27 mouse cellular contexts compared by ENCODE assay signal in genomic region chr12:99622238-99622637, GRCm38 (mm10).
"Had no signal": no experiment of that assay in that cellular context is flagged by ENCODE, and none has a peak within 500 bp of the region (broad histone marks: within the 10 kb centered on the region; RNA-seq: fewer than 3 reads in every experiment).

No protein-coding gene starts in this region.

- H3K4me1 ChIP-seq: embryonic facial prominence, embryonic 12.5 days; embryonic facial prominence, embryonic 13.5 days; embryonic facial prominence, embryonic 15.5 days had no signal

- H3K27me3 ChIP-seq: embryonic facial prominence, embryonic 12.5 days; embryonic facial prominence, embryonic 15.5 days; forebrain, embryonic 13.5 days; forebrain, embryonic 15.5 days had no signal

- H3K36me3 ChIP-seq: embryonic facial prominence, embryonic 10.5 days; embryonic facial prominence, embryonic 12.5 days; embryonic facial prominence, embryonic 13.5 days; embryonic facial prominence, embryonic 15.5 days; forebrain, embryonic 10.5 days; forebrain, embryonic 12.5 days; forebrain, embryonic 15.5 days had no signal

- H3K4me2 ChIP-seq: embryonic facial prominence, embryonic 12.5 days; embryonic facial prominence, embryonic 13.5 days; embryonic facial prominence, embryonic 15.5 days; forebrain, embryonic 12.5 days; forebrain, embryonic 13.5 days; forebrain, embryonic 15.5 days had no signal

- H3K9ac ChIP-seq: embryonic facial prominence, embryonic 12.5 days; embryonic facial prominence, embryonic 13.5 days; embryonic facial prominence, embryonic 15.5 days; forebrain, embryonic 12.5 days; forebrain, embryonic 13.5 days; forebrain, embryonic 15.5 days; forebrain, postnatal 0 days had no signal

- DNase-seq: cerebellum, adult 8-10 months; cerebellum, adult 9-10 months; cerebellum, adult 9-11 months; cerebellum, postnatal 10 days; cerebellum, postnatal 14 days; cerebellum, postnatal 25 days; cerebellum, postnatal 36 days; embryo, embryonic 11 days; forebrain, postnatal 0 days; gastrocnemius, adult 2 months; gastrocnemius, postnatal 10 days; gastrocnemius, postnatal 14 days; gastrocnemius, postnatal 25 days; gastrocnemius, postnatal 36 days; heart, adult 18-20 months; heart, adult 2 months had no signal

- H3K4me3 ChIP-seq: embryonic facial prominence, embryonic 10.5 days; embryonic facial prominence, embryonic 12.5 days; embryonic facial prominence, embryonic 13.5 days; embryonic facial prominence, embryonic 15.5 days; erythroblast, embryonic 14.5 days; forebrain, embryonic 10.5 days; forebrain, embryonic 12.5 days; forebrain, embryonic 13.5 days; forebrain, embryonic 15.5 days; gastrocnemius, adult 2 months; heart, adult 2 months had no signal

- H3K9me3 ChIP-seq: embryonic facial prominence, embryonic 10.5 days; embryonic facial prominence, embryonic 12.5 days; embryonic facial prominence, embryonic 13.5 days; embryonic facial prominence, embryonic 15.5 days; forebrain, embryonic 12.5 days; forebrain, embryonic 13.5 days; forebrain, embryonic 15.5 days had no signal

- H3K27ac ChIP-seq: embryonic facial prominence, embryonic 10.5 days; embryonic facial prominence, embryonic 12.5 days; embryonic facial prominence, embryonic 13.5 days; embryonic facial prominence, embryonic 15.5 days; forebrain, embryonic 10.5 days; forebrain, embryonic 12.5 days; forebrain, embryonic 13.5 days; forebrain, embryonic 15.5 days; gastrocnemius, adult 2 months; heart, adult 2 months had no signal

- ATAC-seq: forebrain, embryonic 13.5 days; forebrain, embryonic 14.5 days; forebrain, embryonic 15.5 days; forebrain, embryonic 16.5 days; forebrain, postnatal 0 days had no signal
